Mouse (Mus musculus): ENCODE results near the gene Neurl3. TPM values are rescaled to one million over a fixed set of nuclear protein-coding genes. Genes with fewer than 3 reads are reported as not detected.

Gene Neurl3
- under 1 TPM; 0.40 to 0.50 TPM for total RNA-seq (2021)
- long read RNA-seq, experiment 1, partial matches to known transcripts: 0 of 1 reads
- long read RNA-seq, experiment 1, other reads (novel, unspliced or antisense): 0 of 1 reads
- long read RNA-seq, experiment 2: 0 reads

GRCm38 (mm10) chr1:36274455-36274854, at the start of gene Neurl3:
TSS of gene Neurl3 (minus strand) at chr1:36274679.
- Histone ChIP-seq H3K27ac (no peak within 1 kb of the TSS), H3K4me3 (no peak within 1 kb of the TSS)
- intact Hi-C loops (cut with DNase I): loop anchor here (10.0 kb wide), 1 partner anchor 1380 kb away; no protein-coding TSS in a partner anchor
- TF ChIP-seq CTCF (IDR thresholded peaks at IDR 0.05): no peak
- DNase-seq (ENCODE audit: extremely low spot score in 1 of 2, low spot score in 2 of 2): no peak

DNA sequence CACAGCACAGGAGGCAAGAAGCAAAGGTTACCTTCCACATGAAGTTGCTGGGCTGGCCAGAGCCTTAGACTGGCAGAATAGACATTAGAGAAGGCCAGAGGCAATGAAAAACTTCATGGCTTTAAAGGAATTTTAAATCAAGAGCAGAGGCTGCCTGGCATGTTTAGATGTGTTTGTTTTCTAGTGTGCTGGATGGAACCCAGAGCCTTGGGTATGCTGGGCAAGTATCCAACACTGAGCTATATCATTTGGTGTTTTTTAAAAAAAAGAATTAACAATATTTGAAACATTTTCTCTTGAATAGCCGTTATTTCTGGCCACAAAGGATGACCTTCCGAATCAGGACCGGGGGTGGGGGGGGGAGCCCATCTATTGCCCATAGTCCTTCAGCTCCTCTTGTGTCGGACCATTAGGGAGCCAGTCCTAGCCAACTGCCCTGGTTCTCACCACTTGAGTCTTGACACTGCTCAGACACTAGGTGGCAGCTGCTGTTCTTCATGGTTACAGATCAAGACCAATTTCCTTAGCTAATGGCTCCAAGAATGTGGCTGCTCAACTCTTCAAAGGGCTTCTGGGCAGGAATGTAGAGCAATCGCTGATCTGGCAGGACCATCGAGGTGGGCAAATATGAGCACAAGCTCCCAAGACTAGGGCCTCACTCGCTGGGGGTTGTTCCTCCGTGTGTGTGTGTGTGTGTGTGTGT, 49.4 kb upstream of the Neurl3 start:
- H3K27ac ChIP-seq: no peak overlapping the region
- no peak overlapping the region for H3K4me3 ChIP-seq
- TF ChIP-seq CTCF (IDR thresholded peaks at IDR 0.05): peak; percentile 69
- intact Hi-C loops (cut with DNase I): loop anchor here (2.0 kb wide), 1 partner anchor 177 kb away; no protein-coding TSS in a partner anchor
- peak; percentile 44 to 47 for DNase-seq (ENCODE audit: extremely low spot score in 1 of 2, low spot score in 2 of 2)

DNA sequence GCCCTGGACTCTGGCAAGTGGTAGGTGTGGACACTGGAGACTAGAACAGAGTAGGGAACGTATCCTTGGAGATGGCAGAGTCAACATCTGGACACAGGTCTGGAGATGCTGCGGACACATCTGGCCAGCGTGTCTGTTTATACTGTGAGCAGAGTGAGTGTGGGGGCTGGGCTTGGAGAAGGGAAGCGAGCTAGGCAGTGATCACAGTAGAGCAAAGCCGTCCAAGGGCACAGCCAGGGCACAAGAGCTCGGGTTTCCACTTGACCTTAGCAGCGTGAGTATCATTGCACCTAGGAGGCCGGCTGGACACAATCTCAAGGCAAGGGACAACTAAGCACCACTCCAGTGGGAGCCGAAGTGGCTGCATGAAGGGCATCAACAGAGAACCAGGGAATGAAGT, 48.6 kb upstream of the Neurl3 start:
- intact Hi-C loops (cut with DNase I): no loop called here
- DNase-seq (ENCODE audit: extremely low spot score in 1 of 2, low spot score in 2 of 2): no peak
- Histone ChIP-seq H3K27ac (no peak overlapping the region), H3K4me3 (no peak overlapping the region)
- no peak for TF ChIP-seq CTCF (IDR thresholded peaks at IDR 0.05)

DNA sequence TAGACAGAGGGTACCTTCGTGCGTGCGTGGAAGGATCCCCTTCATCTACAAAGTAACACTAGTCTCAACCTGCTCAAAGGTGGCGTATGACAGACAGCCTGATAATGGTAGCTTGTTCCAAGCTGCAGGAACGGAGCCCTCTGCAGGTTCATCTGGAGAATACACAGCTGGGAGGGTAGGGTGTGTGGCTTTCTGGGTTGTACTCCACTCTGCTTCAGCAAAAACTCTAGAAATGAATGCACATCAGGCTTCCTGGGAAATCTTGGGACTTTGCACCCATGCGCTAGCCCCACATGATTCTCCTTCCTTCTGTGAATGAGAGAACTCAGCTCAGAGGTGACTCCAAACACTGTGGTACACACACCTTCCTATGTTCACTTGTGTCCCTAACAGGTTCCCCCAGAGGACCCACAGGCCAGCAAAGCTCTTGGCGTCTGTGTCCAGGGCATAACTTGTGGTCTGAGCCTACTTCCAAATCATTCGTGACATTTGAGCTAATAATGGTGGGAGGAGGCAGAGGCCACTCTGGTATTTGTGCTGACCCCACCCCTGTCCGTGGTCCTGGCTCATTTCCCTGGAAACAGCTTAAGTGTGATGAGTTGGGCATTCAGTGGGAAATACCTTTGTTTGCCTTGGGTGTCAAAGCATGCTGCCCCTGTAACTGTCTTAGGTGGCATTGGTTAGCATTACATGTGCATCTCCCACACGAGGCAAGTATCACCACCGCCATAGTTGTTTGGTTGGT, 47.5 kb upstream of the Neurl3 start:
- peak; percentile 60 for TF ChIP-seq CTCF (IDR thresholded peaks at IDR 0.05)
- no peak overlapping the region for H3K4me3 ChIP-seq
- intact Hi-C loops (cut with DNase I): no loop called here
- DNase-seq (ENCODE audit: extremely low spot score in 1 of 2, low spot score in 2 of 2): no peak
- no peak overlapping the region for H3K27ac ChIP-seq

- intact Hi-C loops (cut with DNase I): no loop called here
- Histone ChIP-seq H3K4me3 (no peak overlapping the region), H3K27ac (no peak overlapping the region)
- no peak for DNase-seq (ENCODE audit: extremely low spot score in 1 of 2, low spot score in 2 of 2)
- TF ChIP-seq CTCF (IDR thresholded peaks at IDR 0.05): no peak
Observed at GRCm38 (mm10) chr1:36321164-36321563, 46.7 kb upstream of the Neurl3 start.

GRCm38 (mm10) chr1:36315776-36316100, 41.3 kb upstream of the Neurl3 start:
- intact Hi-C loops (cut with DNase I): no loop called here
- DNase-seq (ENCODE audit: extremely low spot score in 1 of 2, low spot score in 2 of 2): no peak
- no peak overlapping the region for H3K4me3 ChIP-seq
- H3K27ac ChIP-seq: no peak overlapping the region
- TF ChIP-seq CTCF (IDR thresholded peaks at IDR 0.05): no peak

- intact Hi-C loops (cut with DNase I): no loop called here
- no peak for TF ChIP-seq CTCF (IDR thresholded peaks at IDR 0.05)
- Histone ChIP-seq H3K27ac (no peak overlapping the region), H3K4me3 (no peak overlapping the region)
- DNase-seq (ENCODE audit: extremely low spot score in 1 of 2, low spot score in 2 of 2): no peak
Observed at GRCm38 (mm10) chr1:36314959-36315775, 40.7 kb upstream of the Neurl3 start.

DNA sequence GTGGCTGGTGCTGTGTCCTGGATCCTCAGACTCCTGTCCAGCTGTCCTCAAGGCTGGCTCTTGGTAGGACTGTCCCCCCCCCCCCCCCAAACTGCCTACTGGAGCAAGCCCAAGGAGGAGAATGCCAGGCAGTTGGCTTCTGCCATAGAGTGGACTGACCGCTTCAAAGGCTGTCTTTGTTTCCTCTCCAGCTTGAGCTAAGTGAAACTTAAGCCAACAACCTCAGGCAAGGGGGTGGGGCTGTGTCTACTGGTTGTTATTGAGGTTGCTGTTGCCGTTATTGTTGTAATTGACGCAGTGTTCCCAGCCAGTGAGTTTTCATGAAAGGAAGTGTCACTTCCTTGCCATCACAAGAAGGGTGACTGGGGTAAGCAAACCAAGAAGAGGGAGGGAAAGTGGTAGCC, 35.0 kb upstream of the Neurl3 start:
- no peak for TF ChIP-seq CTCF (IDR thresholded peaks at IDR 0.05)
- intact Hi-C loops (cut with DNase I): no loop called here
- Histone ChIP-seq H3K4me3 (peak overlapping the region; percentile 99), H3K27ac (no peak overlapping the region)
- peak in 1 of 2 experiments; percentile 44 for DNase-seq (ENCODE audit: extremely low spot score in 1 of 2, low spot score in 2 of 2)

DNA sequence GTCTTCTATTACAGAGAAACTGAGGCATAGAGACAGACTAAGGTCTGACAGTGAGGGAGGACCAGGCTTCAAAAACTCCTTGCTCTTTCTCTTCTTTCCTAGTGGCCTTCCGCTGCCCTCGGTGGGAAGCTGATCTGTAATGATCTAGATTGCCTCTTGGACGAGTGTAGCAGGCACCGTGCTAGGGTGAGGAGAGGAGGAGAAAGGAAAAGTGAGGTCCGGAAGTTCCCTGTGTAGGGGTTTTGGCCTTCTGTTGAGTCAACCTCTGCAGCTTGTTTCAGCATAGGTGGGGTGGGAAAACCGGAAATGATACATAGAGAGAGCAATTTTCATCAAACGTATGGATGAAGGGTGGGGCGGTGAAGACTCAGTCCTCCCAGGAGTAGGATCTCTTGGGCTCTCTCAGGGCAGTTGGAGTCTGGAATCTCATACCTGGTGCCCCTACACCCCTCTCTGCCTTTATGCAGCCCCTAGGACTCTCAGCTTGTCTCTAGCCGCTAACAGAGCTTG, 34.5 kb upstream of the Neurl3 start:
- Histone ChIP-seq H3K27ac (no peak overlapping the region), H3K4me3 (peak overlapping the region; percentile 99)
- TF ChIP-seq CTCF (IDR thresholded peaks at IDR 0.05): no peak
- DNase-seq (ENCODE audit: extremely low spot score in 1 of 2, low spot score in 2 of 2): no peak
- intact Hi-C loops (cut with DNase I): no loop called here

GRCm38 (mm10) chr1:36308451-36308901, 34.0 kb upstream of the Neurl3 start:
- TF ChIP-seq CTCF (IDR thresholded peaks at IDR 0.05): no peak
- no peak for DNase-seq (ENCODE audit: extremely low spot score in 1 of 2, low spot score in 2 of 2)
- H3K4me3 ChIP-seq: peak overlapping the region; percentile 99
- intact Hi-C loops (cut with DNase I): no loop called here
- peak overlapping the region; percentile 12; the same call in 1 of the 2 replicates for H3K27ac ChIP-seq

- Histone ChIP-seq H3K4me3 (peak within 1 kb of the TSS; percentile 99), H3K27ac (peak within 1 kb of the TSS; percentile 82)
- DNase-seq (ENCODE audit: extremely low spot score in 1 of 2, low spot score in 2 of 2): peak; percentile 80 to 84
- TF ChIP-seq CTCF (IDR thresholded peaks at IDR 0.05): peak; percentile 20; the same call in 1 of the 2 replicates
- intact Hi-C loops (cut with DNase I): no loop called here
Observed at GRCm38 (mm10) chr1:36307495-36308280, 33.2 kb upstream of the Neurl3 start, which contains the start of gene Arid5a. TSS of gene Arid5a (plus strand) at chr1:36307733.

Data from left cerebral cortex, adult 2 months (tissue).